Mouse (Mus musculus): ENCODE data around the gene Cyp26c1.
A peak's percentile ranks its signal among the peaks of the same experiment; 100 is the strongest.

Gene Cyp26c1

DNA sequence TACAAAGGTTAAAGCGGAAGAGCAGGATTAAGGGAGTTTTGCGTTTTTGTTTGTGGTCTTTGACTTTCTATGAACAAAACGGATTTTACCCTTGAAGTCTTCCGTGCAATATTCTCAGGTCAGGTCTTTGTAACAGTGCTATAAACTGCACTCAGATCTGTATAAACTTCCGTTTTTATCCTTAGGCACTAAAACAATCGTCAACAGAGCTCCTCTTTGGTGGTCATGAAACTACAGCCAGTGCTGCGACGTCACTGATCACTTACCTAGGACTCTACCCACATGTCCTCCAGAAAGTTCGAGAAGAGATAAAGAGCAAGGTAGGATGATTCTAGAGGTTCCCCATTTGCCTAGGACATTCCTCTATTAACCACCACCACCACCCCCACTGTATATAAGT lies 14.3 kb downstream of the Cyp26c1 start:
- no peak for DNase-seq

DNA sequence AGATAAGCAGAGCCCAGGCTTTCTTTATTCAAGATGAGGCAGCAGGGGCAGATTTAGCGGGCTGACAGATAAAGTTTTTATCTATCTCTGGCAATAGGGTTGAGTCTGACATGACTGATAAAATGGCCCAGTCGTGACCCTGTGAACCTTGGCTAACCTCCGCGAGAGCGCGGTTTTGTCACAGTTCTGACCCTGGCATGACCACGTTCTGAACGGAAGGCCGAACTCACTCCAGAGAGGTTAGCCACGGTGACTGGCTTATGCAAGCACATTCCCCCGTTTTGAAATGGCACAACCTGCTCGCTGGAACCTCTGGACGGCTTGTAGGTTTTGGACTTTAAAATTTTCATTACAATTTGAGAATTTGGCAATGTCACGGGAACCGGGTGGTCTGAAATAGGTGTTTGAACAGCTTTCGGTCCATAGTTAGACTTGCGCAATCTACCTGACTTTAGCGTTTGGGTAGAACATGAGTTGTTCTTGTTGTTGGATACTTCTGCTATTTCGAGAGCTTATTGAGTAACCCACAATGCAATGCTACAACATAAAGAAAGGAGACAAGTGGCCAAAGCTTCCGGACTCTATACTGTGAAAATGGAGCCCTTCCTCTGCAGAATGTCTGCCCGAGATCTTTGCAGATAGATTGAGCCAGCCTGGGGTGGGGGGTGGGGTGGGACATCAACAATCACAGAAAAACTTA lies 17.1 kb downstream of the Cyp26c1 start:
- DNase-seq = peak; percentile 49

DNA sequence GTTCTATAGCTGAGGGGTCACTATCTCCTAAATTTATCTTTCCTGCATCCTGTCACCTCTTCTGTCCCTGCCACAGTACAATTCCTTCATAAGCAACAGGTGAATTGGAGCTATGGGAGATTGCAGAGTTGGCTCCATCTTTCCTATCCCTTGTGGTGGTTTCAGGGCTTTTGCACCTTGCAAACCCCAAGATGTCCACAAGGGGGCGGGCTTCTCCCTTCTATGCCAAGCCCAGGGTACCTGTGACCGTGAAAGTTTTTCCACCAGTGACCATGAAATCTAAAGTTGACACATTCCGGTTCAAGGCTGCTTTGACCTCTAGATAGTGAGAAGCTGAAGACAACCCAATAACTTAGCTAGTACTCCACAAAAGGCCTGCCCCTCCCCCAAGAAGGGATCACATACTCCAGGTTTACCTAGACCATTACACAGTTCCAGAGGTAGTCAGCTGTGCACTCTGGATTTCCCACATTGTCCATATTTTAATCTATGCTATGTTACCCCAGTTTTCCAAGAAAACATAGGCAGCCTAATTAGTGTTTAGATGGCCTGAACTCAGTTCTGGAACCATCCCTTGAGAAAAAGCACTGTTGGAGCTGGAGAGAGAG lies 18.6 kb downstream of the Cyp26c1 start:
- peak; percentile 75 for DNase-seq

DNA sequence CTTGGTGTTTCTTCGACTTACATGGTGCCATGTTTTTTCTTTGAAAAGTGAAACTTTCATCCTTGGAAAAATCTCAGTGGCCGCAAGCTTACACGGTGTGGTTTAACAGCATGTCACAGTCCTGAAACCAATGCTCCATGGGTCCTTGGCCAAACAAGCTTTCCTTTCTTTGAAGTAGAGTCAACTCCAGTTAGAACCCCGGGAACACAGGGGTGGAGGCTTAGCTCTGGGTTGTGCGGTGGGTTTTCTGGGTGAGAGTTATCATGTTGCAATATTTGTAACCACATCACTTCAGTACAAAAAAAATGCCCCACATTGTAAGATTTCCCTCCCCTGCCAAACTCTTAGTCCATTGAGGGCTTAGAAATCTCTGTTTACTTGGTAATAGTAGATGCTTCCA lies 20.3 kb downstream of the Cyp26c1 start:
- no peak for DNase-seq

DNA sequence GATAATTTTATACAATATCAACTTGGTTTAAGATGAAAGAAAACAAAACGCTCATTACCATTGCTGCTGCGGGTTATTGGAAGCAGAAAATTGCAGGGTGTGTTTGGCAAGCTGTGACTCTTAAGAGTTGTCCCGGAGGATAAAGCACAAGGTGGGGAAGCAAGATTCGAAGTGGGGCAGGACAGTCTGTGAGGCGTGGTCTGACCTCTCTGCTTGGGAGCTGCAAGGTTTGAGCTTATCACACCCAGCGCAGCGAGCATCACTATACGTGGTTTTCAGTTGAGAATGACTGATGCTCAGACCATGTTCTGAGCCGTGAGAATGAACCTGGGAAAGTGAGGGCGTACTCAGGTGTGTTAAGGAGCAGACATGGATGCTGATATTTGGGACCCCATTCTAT lies 29.3 kb downstream of the Cyp26c1 start:
- no peak for DNase-seq

DNA sequence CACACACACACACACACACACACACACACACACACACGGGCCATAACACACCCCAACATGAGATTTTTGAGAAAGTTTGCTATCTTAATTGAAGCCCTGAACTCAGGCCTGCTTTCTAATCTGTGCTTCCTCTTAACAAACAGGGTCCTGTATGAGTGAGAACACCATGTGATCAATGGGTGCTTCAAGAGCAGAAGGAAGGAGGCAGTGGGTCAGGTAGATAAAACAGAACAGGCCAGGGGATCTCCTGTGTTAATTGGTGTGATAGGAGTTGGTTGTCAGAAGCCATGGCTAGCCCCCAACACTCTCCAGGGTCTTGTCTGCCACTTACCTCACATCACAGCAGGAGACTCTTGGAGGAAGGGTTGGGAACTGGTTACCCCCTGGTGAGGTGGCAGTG lies 30.6 kb downstream of the Cyp26c1 start:
- no peak for DNase-seq

DNA sequence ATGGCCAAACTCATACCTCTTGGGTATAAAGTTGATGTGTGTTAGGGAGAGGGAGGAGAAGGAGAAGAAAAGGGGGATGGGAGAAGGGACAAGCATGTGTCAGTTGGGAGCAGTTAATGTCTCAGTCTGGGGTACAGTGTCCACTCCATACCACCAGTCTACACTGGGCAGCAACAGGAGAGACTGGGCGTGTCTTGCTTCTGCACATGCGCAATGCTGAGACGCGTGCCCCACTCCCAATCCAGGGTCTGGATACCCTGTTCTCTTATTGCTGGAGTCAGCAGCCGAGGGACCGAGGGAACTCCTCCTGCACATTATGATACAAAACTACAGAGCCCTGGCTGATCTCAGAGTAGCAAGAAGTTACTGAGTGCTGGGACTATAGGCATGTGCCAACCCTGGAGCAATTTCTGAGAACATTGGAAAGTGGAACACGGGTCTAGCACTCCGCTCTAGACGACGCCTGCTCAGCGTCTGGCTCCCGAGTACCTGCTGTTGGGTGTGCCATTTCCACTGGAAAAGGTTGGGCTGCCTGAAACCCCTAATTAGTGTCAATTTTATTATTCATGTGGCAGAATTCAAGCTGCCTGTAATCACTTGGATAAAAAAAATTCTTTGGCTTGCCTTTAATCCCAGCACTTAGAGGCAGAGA lies 31.3 kb downstream of the Cyp26c1 start:
- no peak for DNase-seq

DNA sequence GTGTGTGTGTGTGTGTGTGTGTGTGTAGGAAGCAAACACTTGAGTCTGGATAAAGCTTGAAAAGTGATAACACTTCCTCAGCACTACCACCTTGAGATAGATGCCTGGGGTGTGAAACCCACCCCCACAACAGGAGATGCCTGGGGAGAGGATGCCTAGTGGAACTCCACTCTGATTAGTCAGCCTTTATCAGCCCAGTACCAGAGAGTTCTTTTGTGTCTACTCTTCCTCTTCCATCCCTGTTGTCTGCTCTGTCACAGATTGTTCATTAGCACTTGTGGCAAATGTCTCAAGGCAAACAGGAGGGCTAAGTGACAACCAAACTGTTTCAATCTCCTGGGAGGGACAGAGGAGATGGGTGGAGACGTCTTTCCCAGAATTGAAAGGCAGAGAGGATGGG lies 33.8 kb downstream of the Cyp26c1 start:
- DNase-seq = no peak

DNA sequence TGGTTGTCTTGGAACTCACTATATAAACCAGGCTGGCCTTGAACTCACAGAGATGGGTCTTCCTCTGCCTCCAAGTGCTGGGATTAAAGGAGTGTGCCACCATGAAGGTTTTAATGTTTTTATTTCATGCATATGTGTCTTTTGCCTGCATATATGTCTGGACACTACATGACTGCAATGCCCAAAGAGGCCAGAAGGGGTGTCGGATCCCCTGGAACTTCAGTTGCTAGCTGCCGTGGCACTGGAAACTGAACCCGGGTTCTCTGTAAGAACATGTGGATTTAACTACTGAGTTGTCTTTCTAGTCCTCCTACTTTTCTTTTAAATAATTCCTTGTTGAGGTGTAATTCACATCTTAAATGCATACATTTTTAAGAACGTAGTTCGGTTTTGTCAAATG lies 39.2 kb downstream of the Cyp26c1 start:
- DNase-seq = no peak

DNA sequence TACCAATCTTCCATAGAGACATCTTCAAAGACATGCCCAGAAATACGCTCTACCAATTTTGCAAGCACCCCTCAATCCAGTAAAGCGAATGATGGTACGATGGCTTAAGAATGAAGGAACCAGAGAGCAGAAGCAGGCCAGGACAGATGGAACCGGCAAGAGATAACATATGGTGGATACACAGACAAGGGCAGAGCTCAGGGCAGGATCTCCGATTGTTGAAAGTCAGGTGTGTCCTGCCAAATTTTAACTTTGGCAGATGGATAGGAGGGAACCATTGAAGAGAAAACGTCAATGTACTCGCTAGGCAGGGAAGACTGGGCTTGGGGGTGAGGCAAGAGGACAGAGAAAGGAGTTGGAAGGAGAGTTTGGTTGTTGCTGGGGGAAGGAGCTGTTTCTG lies 41.2 kb downstream of the Cyp26c1 start:
- DNase-seq = no peak

DNA sequence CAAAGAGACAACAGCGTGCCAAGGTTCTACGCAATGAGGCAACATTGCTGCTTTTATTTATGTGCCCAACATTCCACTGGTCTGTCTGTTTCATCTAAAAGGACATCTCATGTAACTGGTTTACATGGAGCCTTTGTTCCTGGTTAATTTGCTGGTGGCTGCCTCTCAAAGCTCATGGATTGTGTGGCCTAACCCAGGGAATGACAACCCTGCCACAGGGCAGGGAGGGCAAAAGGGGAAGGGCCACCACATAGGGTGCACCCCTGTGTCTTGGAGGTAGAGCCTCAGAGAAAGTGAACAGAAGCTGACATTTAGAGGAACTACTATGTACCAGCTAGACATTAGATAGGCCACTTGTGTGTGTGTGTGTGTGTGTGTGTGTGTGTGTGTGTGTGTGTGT lies 42.0 kb downstream of the Cyp26c1 start:
- DNase-seq = no peak

DNA sequence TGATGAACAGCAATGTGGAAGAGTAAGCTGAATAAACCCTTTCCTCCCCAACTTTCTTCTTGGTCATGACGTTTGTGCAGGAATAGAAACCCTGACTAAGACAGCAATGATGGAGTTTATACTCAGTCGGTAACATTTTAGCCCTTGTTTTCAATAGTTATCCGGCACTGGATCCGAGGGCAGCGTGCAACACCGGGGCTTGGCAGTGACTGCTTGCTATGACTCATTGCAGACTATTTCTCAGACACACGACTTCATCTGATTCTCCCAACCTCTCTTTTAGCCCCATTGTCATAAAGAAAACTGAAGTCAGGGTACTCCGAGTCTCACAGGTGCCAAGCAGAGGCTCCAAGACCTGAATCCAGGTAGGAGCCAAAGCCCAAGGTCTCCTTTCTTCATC lies 50.0 kb downstream of the Cyp26c1 start:
- DNase-seq = no peak

DNA sequence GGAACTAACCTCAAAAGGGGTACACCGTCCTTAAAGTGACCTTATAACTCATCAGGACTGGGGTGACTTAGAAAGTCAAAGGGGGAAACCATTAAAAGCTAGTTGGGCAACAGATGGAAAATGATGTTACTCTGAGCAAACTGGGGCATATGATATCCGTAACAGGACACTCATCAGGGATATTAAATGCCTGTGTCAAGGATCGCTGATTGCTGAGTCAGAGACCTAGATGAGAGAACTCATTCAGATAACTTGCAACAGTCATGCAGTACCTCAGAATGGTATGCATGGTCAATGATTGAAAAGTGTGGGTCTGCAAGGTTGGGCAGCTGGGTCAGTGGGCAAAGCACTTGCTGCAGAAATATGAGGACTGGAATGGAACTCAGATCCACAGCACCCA lies 53.2 kb downstream of the Cyp26c1 start:
- DNase-seq = no peak

DNA sequence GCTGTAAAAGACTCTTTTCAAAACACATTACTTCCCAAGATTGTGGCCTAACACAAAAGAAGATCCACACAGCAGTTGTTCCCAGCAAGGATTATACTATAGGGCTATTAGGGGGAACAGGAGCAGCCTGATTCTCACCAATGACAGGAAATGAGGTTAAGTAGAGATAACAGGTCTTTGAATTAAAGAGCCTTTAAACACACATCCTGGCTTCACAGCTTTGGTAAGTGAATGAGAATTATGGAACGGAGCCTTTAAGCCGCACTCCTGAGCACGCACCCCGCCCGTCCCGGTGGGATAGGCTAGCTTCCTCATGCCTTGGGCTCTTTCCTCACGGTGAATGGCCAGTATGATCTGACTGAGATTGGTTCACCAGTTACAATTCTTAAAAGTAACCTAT lies 54.7 kb downstream of the Cyp26c1 start:
- DNase-seq = no peak

All from kidney, adult 9 months (tissue).